ENCODE assay signal across 8 mouse cellular contexts in genomic region chr3:152345732-152346632, GRCm38 (mm10). TPM values are rescaled to one million over a fixed set of nuclear protein-coding genes. Genes with fewer than 3 reads are reported as not detected.
DNase-seq lines count a peak whose midpoint lies in the region; ATAC-seq and TF ChIP-seq lines count a peak whose summit lies in the region.

Gene Usp33 (plus strand): TSS chr3:152346478.

- H3K27me3 ChIP-seq in hindbrain, embryonic 10.5 days (ENCODE audit: insufficient read depth, poor library complexity, severe bottlenecking): 0 out of 2 replicates have a peak, but pooled peaks cover 5% of the 10 kb centered on the region
- no peaks in the 10 kb centered on the region for H3K27me3 ChIP-seq in lung, postnatal 0 days (replicated peaks; ENCODE audit: insufficient read depth, low read length)

- peak within 1 kb of the TSS; percentile 91 for H3K27ac ChIP-seq in hindbrain, embryonic 10.5 days
- peak within 1 kb of the TSS; percentile 93 for H3K27ac ChIP-seq in lung, postnatal 0 days (ENCODE audit: low read length)

- peak; percentile 92 for ATAC-seq in frontal cortex, adult (ENCODE audit: low TSS enrichment)
- peak; percentile 95 for ATAC-seq in lung, postnatal 0 days

- H3K9me3 ChIP-seq in hindbrain, embryonic 10.5 days: no peaks in the 10 kb centered on the region
- no peaks in the 10 kb centered on the region for H3K9me3 ChIP-seq in lung, postnatal 0 days (ENCODE audit: low read length)

- peaks cover 27% of the 10 kb centered on the region for H3K4me1 ChIP-seq in hindbrain, embryonic 10.5 days (replicated peaks)
- H3K4me1 ChIP-seq in lung, postnatal 0 days (ENCODE audit: insufficient read depth, low read depth, low read length): peaks cover 5% of the 10 kb centered on the region

- peak within 1 kb of the TSS; percentile 60 for H3K4me2 ChIP-seq in lung, postnatal 0 days (replicated peaks; ENCODE audit: low read depth, low read length)

- H3K36me3 ChIP-seq in hindbrain, embryonic 10.5 days: peaks cover 10% of the 10 kb centered on the region
- no peaks in the 10 kb centered on the region for H3K36me3 ChIP-seq in lung, postnatal 0 days (ENCODE audit: insufficient read depth, low read length)

- 0 out of 2 replicates have a peak, but pooled peaks have one; percentile 18 for TF ChIP-seq CTCF in lung, postnatal 0 days (IDR thresholded peaks at IDR 0.05)

- DNase-seq in MEL-GATA-1-ER (ENCODE audit: extremely low read depth, low read depth): peak; percentile 84
- peak; percentile 96 for DNase-seq in cerebellum, adult 8-10 months
- DNase-seq in hindbrain, embryonic 10.5 days (ENCODE audit: low spot score): peak; percentile 91
- peak; percentile 94 for DNase-seq in layer of hippocampus, adult 9-11 months
- DNase-seq in lung, postnatal 0 days (ENCODE audit: low spot score): peak; percentile 93
- DNase-seq in ovary, postnatal 14 days (ENCODE audit: low spot score): peak; percentile 96
- peak; percentile 98 for DNase-seq in thymus, postnatal 14 days

- no peak for TF ChIP-seq EP300 in lung, postnatal 0 days (IDR thresholded peaks at IDR 0.05)

- WGBS in hindbrain, embryonic 10.5 days: 5% methylated on average over 44 of the region's 44 CpGs
- WGBS in lung, postnatal 0 days: 11% methylated on average over 24 of the region's 44 CpGs

- H3K4me3 ChIP-seq in hindbrain, embryonic 10.5 days: peak within 1 kb of the TSS; percentile 77
- peak within 1 kb of the TSS; percentile 71 for H3K4me3 ChIP-seq in lung, postnatal 0 days (ENCODE audit: low read depth, low read length)

- peak within 1 kb of the TSS; percentile 90 for H3K9ac ChIP-seq in lung, postnatal 0 days (replicated peaks; ENCODE audit: low read depth)

RNA-seq across cellular contexts. Expression of gene Usp33, which starts in this region (rescaled TPM):
- 49.5 and 53.8 TPM in 2 replicates for polyA plus RNA-seq in hindbrain, embryonic 10.5 days (2016; fragmentation: Nextera tagmentation; extraction: Ambion mirVana)
- polyA plus RNA-seq in lung, postnatal 0 days (2015; fragmentation: Nextera tagmentation; extraction: Ambion mirVana): 43.1 and 52.4 TPM in 2 replicates

Comparison
In these comparisons a context has a peak if more than half of its experiments do, and no peak if none do; other contexts are left out.
1. Peak in every context shown above with its lines: DNase-seq, ATAC-seq, H3K4me3 ChIP-seq and H3K27ac ChIP-seq.